In the genomic region with DNA sequence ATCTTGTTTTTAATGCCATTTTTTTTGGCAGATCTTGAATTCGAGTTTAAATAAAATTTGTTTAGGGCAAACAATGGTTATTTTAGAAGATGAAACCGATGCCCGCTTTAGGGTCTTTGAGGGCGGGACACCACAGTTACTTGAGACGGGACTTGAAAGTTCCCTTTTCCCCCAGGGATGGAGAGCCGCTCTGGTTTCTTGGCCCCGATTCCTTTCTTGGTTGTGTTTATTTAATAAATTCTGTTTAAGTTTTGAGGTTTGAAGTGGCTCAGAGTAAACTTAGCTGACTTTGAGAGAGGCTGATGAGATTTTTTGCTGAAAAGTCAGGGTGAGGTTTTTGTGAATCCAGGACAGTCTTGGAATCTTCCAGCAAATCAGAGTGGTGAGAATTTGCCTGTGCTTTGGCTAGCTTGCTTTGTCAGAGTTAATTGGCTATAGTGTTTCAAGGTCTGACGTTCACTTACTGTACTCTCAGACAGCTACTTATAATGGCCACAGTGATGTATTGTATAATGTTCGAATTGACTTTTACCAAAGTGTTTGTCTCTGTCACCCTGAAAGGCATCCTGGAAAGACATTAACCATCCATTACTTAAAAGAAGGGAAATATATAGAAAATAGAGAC, we compare ENCODE assay signal across 8 mouse cellular contexts. TPM values are rescaled to one million over a fixed set of nuclear protein-coding genes. Genes with fewer than 3 reads are reported as not detected.
DNase-seq lines count a peak whose midpoint lies in the region; ATAC-seq and TF ChIP-seq lines count a peak whose summit lies in the region.

No protein-coding gene starts in this region.

- no peak for TF ChIP-seq CTCF in thymus, adult 2 months (IDR thresholded peaks at IDR 0.05; ENCODE audit: borderline replicate concordance, control insufficient read depth, extremely low read depth, insufficient read depth, low read length, poor library complexity)

- peaks cover 6% of the 10 kb centered on the region for H3K4me1 ChIP-seq in thymus, adult 2 months (replicated peaks; ENCODE audit: control insufficient read depth, insufficient read depth, low read length)
- peaks cover 39% of the 10 kb centered on the region for H3K4me1 ChIP-seq in liver, embryonic 12.5 days
- H3K4me1 ChIP-seq in stomach, embryonic 16.5 days (ENCODE audit: control insufficient read depth, insufficient read depth, low read length) = peaks cover 24% of the 10 kb centered on the region

- no peaks in the 10 kb centered on the region for H3K27me3 ChIP-seq in thymus, adult 2 months (ENCODE audit: control insufficient read depth, insufficient read depth, low read length)
- H3K27me3 ChIP-seq in liver, embryonic 12.5 days (replicated peaks) = peaks cover 26% of the 10 kb centered on the region
- H3K27me3 ChIP-seq in stomach, embryonic 16.5 days (ENCODE audit: control insufficient read depth, insufficient read depth, low read length) = no peaks in the 10 kb centered on the region

- no peaks in the 10 kb centered on the region for H3K9me3 ChIP-seq in liver, embryonic 12.5 days (replicated peaks)
- no peaks in the 10 kb centered on the region for H3K9me3 ChIP-seq in stomach, embryonic 16.5 days (replicated peaks; ENCODE audit: control insufficient read depth, low read length)

- H3K4me3 ChIP-seq in thymus, adult 2 months (ENCODE audit: control insufficient read depth, insufficient read depth, low read length) = peak overlapping the region; percentile 62
- H3K4me3 ChIP-seq in liver, embryonic 12.5 days = peak overlapping the region; percentile 67
- H3K4me3 ChIP-seq in stomach, embryonic 16.5 days (replicated peaks; ENCODE audit: low read length) = peak overlapping the region; percentile 90

- no peak for ATAC-seq in liver, embryonic 12.5 days
- no peak for ATAC-seq in stomach, embryonic 16.5 days (ENCODE audit: insufficient read depth, low FRiP score)

- H3K4me2 ChIP-seq in liver, embryonic 12.5 days = peak overlapping the region; percentile 93
- H3K4me2 ChIP-seq in stomach, embryonic 16.5 days (ENCODE audit: low read depth, low read length) = peak overlapping the region; percentile 65

- 17% methylated on average over 9 of the region's 9 CpGs for WGBS in thymus, adult 2 months
- WGBS in liver, embryonic 12.5 days (ENCODE audit: insufficient replicate concordance) = 9% methylated on average over 9 of the region's 9 CpGs
- WGBS in stomach, embryonic 16.5 days = 2% methylated on average over 9 of the region's 9 CpGs

- TF ChIP-seq POLR2A in thymus, adult 2 months (IDR thresholded peaks at IDR 0.05; ENCODE audit: control insufficient read depth, extremely low read depth, insufficient read depth, low read length, poor library complexity) = no peak

- H3K9ac ChIP-seq in liver, embryonic 12.5 days = peak overlapping the region; percentile 74
- H3K9ac ChIP-seq in stomach, embryonic 16.5 days (ENCODE audit: low read length) = peak overlapping the region; percentile 90

- no peaks in the 10 kb centered on the region for H3K36me3 ChIP-seq in thymus, adult 2 months (ENCODE audit: control insufficient read depth, insufficient read depth, low read length)
- no peaks in the 10 kb centered on the region for H3K36me3 ChIP-seq in liver, embryonic 12.5 days
- H3K36me3 ChIP-seq in stomach, embryonic 16.5 days (ENCODE audit: control insufficient read depth, insufficient read depth, low read length) = no peaks in the 10 kb centered on the region

- peak; percentile 47 for DNase-seq in embryo, embryonic 11 days
- DNase-seq in embryo, embryonic 10.5 days (ENCODE audit: low spot score) = no peak
- no peak for DNase-seq in thymus, adult 2 months
- DNase-seq in thymus, postnatal 0 days (ENCODE audit: low spot score) = no peak
- DNase-seq in MN1 (ENCODE audit: low spot score) = no peak
- no peak for DNase-seq in urinary bladder, postnatal 4 days (ENCODE audit: low spot score in 2 of 2)

- no peak overlapping the region for H3K27ac ChIP-seq in thymus, adult 2 months (ENCODE audit: control insufficient read depth, insufficient read depth, low read length)
- H3K27ac ChIP-seq in liver, embryonic 12.5 days = no peak overlapping the region
- H3K27ac ChIP-seq in stomach, embryonic 16.5 days (ENCODE audit: low read length) = peak overlapping the region; percentile 90

RNA-seq across cellular contexts. Expression of a gene that starts 1.3 kb away (rescaled TPM):
- polyA plus RNA-seq in thymus, adult 2 months (2012; rRNA removed) = 26.1 and 29.9 TPM in 2 replicates
- 14.1 and 16.3 TPM in 2 replicates for polyA plus RNA-seq in thymus, postnatal 0 days (2015; fragmentation: Nextera tagmentation; extraction: Ambion mirVana)
- 7.1 and 7.3 TPM in 2 replicates for polyA plus RNA-seq in liver, embryonic 12.5 days (2016; fragmentation: Nextera tagmentation; extraction: Ambion mirVana)
- polyA plus RNA-seq in stomach, embryonic 16.5 days (2015; fragmentation: Nextera tagmentation; extraction: Ambion mirVana) = 26.1 and 30.4 TPM in 2 replicates
